Mouse (Mus musculus) thymus, postnatal 36 days (tissue): ENCODE measurements around the gene Tifab.

Experiments
- DNase-seq, 2 experiments: peaks; one replicate each; pipeline ENCODE4 v3.0.0; 2022; ENCODE audit warnings: mixed read lengths in 2 of 2

Gene Tifab

DNA sequence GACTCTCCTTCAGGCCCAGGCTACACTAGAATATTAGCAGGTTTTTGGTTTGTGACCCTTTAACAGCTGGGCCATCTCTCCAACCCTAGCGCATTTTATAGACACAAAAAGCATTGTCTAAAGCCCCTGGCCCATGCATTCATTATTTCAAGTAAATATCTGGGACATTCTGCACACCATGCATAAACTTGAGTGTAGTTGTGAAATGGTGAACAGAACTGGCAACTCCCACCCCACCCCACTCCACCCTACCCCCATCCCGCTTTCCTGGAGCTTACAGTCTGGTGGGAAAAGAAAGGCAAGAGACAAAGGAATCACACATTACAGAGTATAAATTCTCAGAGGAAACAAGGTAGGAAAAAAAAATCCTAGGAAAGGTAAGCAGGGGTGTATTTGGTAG is 42.5 kb downstream of the Tifab start, which contains the start of gene H2afy:
Gene H2afy (minus strand): TSS at position 162 of the 400 bp plus-strand sequence.
- DNase-seq: no peak

DNA sequence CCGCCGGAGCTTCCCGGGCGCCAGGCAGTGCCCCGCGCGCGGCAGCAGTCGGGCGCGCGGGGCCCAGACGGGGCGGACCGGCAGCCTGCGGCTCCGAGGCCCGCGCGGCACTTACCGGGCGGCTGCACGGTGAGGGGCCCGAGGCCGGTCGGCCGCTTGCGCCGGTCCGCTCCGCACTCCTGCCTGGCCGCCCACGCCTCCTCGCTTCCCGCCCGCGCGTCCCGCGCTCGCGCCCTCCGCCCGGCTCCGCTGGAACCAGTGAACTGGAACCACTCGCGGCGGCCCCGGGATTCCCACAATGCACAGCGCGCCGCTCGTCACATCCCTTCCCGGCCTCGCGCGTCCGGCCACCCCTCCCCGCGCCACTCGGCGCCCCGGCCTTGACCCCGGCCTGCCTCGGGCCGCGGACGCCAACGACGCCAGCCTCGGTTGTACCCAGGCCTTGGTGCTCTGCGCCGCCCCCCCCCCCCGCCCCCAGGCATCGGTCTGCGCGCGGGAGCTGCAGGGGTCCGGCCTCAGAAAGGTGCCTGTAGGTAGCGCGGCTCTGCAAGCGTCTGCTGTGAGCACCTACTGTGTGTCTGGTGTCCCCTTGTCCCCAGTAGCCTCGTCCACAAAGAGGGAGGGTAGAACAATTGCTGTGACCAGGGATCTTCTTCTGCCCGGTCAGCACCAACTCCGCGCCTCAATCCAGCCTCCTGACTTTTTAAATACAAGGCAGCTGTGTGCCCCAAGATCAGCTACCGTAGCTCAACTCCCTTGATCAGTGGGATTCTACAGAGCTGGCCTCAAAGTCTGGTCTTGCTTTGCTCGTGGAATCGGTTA is 43.2 kb downstream of the Tifab start:
- DNase-seq: peak; percentile 87 to 88

DNA sequence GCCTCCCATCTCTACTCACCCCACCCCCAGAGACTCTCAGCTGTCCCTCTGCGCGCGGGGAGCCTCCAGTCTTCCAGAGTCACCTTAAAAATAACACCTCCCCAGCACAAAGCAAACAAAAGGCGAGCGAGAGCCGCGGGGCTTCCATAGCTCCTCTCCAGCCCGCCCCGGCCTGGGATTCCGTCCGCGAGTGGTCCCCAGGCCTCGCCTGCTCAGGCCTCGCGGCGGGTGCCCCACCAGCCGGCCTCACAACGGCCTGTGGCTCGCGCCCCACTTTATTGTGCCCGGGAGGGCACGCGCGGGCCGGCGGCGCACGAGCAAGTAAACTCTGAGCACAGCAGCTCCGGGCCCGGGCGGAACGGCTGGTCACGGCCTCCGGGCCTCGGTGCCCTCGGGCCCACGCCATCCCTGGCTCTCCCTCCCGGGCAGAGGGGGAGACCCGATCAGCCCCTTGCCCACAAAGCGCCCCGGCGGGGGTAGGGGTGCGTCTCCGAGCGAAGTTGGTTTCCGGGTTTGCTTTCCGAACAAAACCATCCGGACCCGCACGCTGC is 44.0 kb downstream of the Tifab start:
- DNase-seq: peak; percentile 66 to 67

DNA sequence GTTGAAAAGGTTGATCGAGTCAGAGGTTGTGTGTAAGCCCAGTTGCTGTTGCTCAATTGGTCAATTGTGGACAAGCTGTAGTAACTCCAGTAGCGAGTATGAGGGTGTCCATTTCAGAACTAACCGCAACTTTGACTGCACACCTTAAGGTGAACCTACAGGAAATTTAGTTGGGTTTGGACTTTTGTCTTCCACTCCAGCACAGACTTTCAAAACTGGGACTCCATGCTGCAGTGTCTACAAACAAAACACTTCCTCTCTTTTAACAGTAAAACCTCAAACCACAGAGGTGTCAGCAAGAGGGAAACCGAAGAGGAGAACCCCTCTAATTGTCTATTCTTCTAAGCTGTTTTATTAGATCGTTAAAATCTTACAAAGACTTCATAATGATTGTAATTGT is 44.7 kb downstream of the Tifab start:
- DNase-seq: no peak

DNA sequence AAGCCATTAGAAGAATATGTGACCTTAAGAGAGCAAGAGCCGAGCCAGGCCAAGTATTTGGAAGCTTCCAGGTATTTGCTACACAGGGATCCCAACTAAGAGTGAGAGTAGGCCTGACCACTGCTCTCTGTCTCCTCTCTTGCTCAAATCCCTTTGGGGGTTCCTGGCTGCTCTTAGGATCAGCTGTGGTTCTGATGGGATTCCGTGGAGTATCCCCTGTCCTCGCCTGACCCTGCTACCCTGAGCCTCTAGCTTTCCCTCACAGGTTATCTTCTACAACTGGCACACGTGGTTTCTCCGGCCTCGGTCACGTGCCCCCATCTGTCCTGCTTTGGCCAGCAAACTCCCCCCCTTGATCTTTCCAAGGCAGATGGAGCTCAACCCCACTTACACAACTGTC is 45.7 kb downstream of the Tifab start:
- no peak for DNase-seq

DNA sequence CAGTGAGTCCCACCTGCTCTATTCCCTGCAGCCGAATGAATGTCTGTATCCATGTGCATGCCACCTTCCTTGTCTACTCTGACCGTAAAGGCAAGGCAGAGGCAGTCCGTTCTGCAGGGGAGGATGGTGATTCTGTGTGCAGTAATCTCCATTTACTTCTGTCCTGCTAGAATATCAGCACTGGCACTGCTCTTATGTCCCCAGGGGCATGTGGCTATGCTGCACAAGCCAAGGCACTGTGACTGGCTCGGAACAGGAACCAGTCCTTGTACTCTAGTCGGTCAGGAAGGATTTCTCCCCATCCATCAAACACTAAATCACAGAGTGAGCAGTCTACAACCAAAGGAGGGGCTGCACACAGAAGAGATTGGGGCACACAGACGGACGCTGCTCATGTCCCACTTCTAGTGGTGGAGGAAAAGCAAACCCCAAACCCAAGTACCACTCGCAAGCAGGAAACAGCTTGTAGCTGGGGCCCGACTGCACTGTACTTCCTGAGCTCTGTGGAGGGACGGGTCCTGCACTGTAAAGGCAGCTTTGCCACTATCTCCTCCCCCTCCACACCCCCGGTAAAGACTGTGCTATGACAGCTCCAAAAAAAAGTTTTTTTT is 46.3 kb downstream of the Tifab start:
- peak; percentile 54 to 65 for DNase-seq

DNA sequence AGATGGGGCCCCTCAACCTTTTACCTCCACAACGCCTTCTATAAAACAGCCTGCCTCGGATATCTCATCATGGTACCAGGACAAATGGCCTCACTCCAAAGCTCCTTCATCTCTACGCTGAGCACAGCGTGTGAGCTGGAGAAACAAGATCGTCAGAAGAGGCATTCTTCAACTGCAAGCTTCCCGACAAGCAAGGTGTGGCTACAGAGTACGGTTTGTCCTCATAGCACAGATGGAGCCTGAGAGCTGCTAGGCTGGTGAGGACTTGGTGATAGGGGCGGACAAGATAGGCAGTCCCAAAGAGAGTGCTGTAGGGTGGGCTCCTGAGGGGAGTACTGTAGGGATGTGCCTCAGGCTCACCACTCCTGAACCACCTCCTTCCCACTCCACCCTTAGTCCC is 48.1 kb downstream of the Tifab start:
- no peak for DNase-seq

DNA sequence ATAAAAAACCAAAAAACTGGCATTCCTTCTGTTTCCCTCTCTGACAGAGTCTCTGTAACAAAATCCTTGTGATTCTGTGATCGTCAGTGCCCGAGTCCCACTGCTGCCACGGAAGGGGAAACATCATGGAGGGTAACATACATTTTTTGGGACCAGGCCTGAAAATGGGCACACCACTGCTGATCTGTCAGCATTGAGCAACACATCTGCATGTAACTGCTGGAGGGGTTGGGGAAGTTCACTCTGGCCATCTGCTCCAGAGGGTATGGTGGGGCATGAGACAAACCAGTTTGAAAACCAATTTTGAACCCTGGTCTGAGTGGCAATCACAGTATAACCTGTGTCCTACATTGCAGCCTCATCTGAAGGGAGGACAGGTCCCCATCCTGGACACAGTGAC is 49.1 kb downstream of the Tifab start:
- no peak for DNase-seq

DNA sequence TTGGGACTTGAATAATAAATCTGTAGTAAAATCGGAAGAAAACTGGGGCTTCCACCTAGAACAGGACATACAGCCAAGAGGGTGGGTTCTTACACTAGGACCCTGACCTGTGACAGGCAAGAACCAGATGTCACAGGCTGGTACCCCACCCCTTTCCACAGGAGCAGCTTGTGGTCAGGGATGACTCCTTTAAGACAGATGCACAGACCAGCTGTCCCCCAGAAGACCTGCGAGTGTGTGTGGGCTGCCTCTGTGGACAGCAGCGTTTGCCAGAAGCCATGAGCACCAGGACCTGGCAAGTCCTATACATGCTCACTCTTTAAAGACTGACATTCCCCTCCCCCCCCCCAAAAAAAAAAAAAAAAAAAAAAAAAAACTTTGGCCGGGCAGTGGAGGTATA is 49.7 kb downstream of the Tifab start:
- no peak for DNase-seq

DNA sequence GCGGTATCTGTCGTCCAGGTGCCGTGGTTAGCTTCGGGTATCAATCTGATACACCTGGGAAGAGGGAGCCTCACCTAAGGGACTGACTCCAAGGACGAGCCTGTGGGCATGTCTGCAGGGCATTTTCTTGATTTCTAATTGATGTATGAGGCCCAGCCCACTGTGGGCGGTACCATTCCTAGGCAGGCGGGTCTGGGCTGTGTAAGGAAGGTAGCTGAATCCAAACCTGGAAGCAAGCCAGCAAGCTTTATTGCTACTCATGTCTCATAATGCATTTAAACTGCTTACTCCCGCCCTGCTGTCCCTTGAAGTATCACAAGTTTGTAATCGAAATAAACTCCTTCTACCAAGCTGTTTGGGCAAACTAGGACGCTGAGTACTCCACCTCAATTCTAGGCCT is 53.1 kb downstream of the Tifab start:
- no peak for DNase-seq
